Mouse (Mus musculus) liver, embryonic 11.5 days (tissue): ENCODE data around the gene Pcbp3. TPM values are rescaled to one million over a fixed set of nuclear protein-coding genes. Genes with fewer than 3 reads are reported as not detected.

Experiments used
- ATAC-seq: fragments of 200-750 bp; cut with Nextera tagmentation; replicated peaks from 2 replicates; pipeline ENCODE4 v1.8.0; 2017; ENCODE audit warnings: moderate number of reproducible peaks, mild to moderate bottlenecking, moderate TSS enrichment, moderate library complexity; ENCODE audit not compliant: low FRiP score
- DNase-seq: peaks from one replicate; pipeline ENCODE4 v3.0.0-alpha.2; 2017; ENCODE audit warnings: low spot score
- H3K27ac ChIP-seq: fragments of 300-500 bp; sonication (generic); 2 replicates; pipeline ENCODE4 v1.5.1; 2014; ENCODE audit warnings: mild to moderate bottlenecking, low read depth, low read length, control low read depth
- H3K27me3 ChIP-seq: fragments of 300-500 bp; sonication (generic); replicated peaks from 2 replicates; pipeline ENCODE4 v1.6.1; 2014; ENCODE audit warnings: low read length, mixed read lengths; ENCODE audit not compliant: control insufficient read depth, insufficient read depth
- H3K36me3 ChIP-seq: fragments of 300-500 bp; sonication (generic); 2 replicates; pipeline ENCODE4 v1.6.1; 2014; ENCODE audit warnings: mild to moderate bottlenecking, low read length, moderate library complexity, mixed read lengths; ENCODE audit not compliant: control insufficient read depth, insufficient read depth
- H3K4me1 ChIP-seq: fragments of 300-500 bp; sonication (generic); replicated peaks from 2 replicates; pipeline ENCODE4 v1.6.1; 2014; ENCODE audit warnings: low read length, mixed read lengths; ENCODE audit not compliant: control insufficient read depth, insufficient read depth
- H3K4me2 ChIP-seq: fragments of 300-500 bp; sonication (generic); 2 replicates; pipeline ENCODE4 v1.6.1; 2014; ENCODE audit warnings: mild to moderate bottlenecking, control low read depth, moderate library complexity
- H3K4me3 ChIP-seq: fragments of 300-500 bp; sonication (generic); 2 replicates; pipeline ENCODE4 v1.5.1; 2014; ENCODE audit warnings: low read depth, low read length, control low read depth
- H3K9ac ChIP-seq: fragments of 300-500 bp; sonication (generic); 2 replicates; pipeline ENCODE4 v1.6.1; 2014; ENCODE audit warnings: low read depth, low read length, control low read depth
- H3K9me3 ChIP-seq: fragments of 300-500 bp; sonication (generic); 2 replicates; pipeline ENCODE4 v1.6.1; 2016; ENCODE audit warnings: low read length, inconsistent platforms, mixed read lengths; ENCODE audit not compliant: control insufficient read depth
- WGBS: fragments of 180-500 bp; shearing (Covaris S2); extraction: QIAGEN DNeasy Blood & Tissue Kit; methylation state at CpG from one replicate; pipeline ENCODE4 v1.1.7; 2014; 5-methylcytosine and 5-hydroxymethylcytosine counted together
- polyA plus RNA-seq: library from polyadenylated mRNA; unstranded; fragments of >200 nt; fragmentation: Nextera tagmentation; extraction: Ambion mirVana; gene quantifications from 2 replicates; pipeline ENCODE4 v1.2.1, GENCODE M21; 2014

The Pcbp3 gene
- polyA plus RNA-seq, 1 experiment from 2014 or later, result 9.6 TPM

DNA sequence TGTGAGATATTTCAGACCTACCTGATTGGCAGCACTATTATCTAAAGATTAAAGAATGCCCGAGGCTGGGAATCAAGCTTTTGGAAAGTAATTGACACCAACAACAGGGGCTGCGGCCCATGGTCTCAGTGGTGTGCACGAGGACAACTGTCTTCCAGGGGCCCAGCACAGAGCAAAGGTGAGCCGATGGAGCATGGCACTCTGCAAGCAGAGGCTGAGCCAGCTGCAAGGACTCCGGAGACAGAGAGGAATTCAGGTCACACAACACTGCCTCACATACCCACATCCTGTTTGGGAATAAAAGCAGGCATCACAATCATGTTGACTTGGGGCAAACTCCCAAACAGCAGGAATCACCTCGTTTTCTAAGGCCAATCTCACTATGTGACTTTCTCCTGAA lies 5.5 kb downstream of the Pcbp3 start:
- peaks cover 3% of the 10 kb centered on the region for H3K4me1 ChIP-seq
- no peak for ATAC-seq
- H3K27me3 ChIP-seq, result peaks cover 4% of the 10 kb centered on the region; the same call in 1 of the 2 replicates
- H3K4me3 ChIP-seq, result no peak overlapping the region
- no peaks in the 10 kb centered on the region for H3K9me3 ChIP-seq
- DNase-seq, result no peak
- H3K9ac ChIP-seq, result no peak overlapping the region
- WGBS, result 56% methylated on average over 6 of the region's 6 CpGs
- H3K36me3 ChIP-seq, result no peaks in the 10 kb centered on the region
- H3K27ac ChIP-seq, result no peak overlapping the region
- no peak overlapping the region for H3K4me2 ChIP-seq

DNA sequence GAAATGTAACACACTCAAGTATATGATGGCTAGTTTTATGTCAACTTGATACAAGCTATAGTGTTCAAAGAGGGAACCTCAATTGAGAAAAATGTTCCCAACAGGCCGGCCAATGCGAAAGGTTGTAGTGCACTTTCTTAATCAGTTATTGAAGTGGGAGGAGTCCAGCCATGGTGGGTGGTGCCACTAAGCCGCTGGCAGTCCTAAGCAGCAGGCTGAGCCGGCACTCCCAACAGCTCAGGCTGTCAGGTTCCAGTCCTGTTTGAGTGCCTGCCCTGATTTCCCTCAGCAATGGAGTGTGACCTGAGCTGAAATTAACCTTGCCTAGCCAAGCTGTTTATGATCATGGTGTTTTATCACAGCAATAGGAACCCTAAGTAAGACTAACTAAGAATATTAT lies 20.6 kb downstream of the Pcbp3 start:
- Histone ChIP-seq H3K4me1 (no peaks in the 10 kb centered on the region), H3K4me3 (no peak overlapping the region), H3K27ac (no peak overlapping the region), H3K9ac (no peak overlapping the region), H3K27me3 (no peaks in the 10 kb centered on the region), H3K4me2 (no peak overlapping the region), H3K9me3 (no peaks in the 10 kb centered on the region), H3K36me3 (no peaks in the 10 kb centered on the region)
- no peak for ATAC-seq
- DNase-seq, result no peak
- 73% methylated on average over 4 of the region's 4 CpGs for WGBS

DNA sequence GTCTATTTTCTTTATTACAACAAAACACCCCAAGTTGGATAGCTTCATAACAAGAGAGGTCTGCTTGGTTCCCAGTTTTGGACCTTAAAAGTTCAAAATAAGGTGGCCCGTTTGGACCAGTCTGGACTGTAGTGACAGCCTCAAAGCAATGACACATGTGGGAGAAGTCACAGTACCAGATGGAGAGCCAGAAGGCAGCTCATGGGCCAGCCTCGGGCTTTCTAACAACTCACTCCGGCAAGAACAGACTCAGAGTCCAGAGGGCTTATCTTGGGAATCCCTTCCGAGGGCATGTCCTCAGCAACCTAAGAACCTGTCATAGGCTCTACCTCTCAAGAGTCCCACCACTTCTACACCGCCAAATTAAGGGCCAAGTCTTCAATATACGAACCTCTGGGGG lies 24.9 kb downstream of the Pcbp3 start:
- Histone ChIP-seq H3K4me1 (no peaks in the 10 kb centered on the region), H3K4me2 (no peak overlapping the region), H3K27me3 (no peaks in the 10 kb centered on the region), H3K27ac (no peak overlapping the region), H3K9ac (no peak overlapping the region), H3K9me3 (no peaks in the 10 kb centered on the region), H3K4me3 (no peak overlapping the region), H3K36me3 (no peaks in the 10 kb centered on the region)
- no peak for ATAC-seq
- no peak for DNase-seq
- 87% methylated on average over 6 of the region's 6 CpGs for WGBS

DNA sequence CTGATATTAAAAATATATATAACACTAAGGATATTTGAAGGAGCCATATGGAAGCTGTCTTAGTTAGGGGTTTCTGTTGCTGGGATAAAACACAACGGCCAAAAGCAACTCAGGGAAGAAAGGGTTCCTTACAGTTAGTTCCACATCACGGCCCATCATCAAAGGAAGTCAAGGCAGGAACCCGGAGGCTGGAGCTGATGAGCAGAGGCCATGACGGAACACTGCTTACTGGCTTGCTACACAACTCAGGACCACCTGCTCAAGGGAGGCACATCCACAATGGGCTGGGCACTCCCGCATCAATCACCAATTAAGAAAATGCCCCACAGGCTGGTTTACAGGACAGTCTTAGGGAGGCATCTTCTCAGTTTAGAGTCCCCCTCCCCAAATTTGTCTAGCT lies 26.9 kb downstream of the Pcbp3 start:
- H3K27me3 ChIP-seq, result no peaks in the 10 kb centered on the region
- no peaks in the 10 kb centered on the region for H3K36me3 ChIP-seq
- H3K9ac ChIP-seq, result no peak overlapping the region
- DNase-seq, result no peak
- H3K9me3 ChIP-seq, result no peaks in the 10 kb centered on the region
- no peak overlapping the region for H3K4me3 ChIP-seq
- no peak overlapping the region for H3K27ac ChIP-seq
- no peak overlapping the region for H3K4me2 ChIP-seq
- H3K4me1 ChIP-seq, result no peaks in the 10 kb centered on the region
- WGBS, result 83% methylated on average over 5 of the region's 5 CpGs
- ATAC-seq, result no peak

DNA sequence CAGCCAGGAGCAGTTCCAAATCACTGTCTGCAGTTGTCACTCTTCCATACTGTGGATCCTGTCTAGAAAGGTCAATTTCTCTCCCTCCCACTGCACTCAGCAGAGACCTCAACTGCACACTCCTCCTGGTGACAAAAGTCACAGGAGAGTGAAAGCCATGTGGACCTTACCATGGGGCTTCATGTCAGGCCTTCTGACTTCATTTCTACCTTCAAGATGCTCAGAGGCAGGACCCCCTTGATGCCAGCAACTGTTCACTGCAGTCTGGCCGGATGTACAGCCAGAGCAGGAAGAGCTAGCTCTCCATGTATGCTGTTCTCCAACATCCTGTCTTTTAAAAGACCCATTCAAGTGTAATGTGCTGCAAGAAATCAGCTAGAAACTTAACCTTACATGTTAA lies 29.9 kb downstream of the Pcbp3 start:
- WGBS, result 64% methylated on average over 1 of the region's 1 CpGs

DNA sequence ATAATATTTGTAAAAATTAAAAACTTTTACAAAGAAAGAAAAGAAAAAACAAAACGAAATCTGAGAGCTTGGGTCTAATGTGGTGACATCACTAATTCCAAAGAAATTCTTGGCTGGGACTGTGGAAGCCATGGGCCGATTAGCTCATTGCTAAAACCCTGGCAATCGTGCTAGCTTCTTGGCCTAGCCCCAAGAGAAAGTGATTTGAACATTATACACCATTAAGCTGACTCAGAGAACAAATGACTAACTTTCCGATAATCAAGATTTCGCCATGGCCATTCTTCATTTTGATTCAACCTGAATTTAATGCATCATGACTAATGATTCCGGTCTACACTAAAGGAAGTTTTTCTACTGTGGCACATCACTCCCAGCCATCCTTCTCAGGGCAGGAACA lies 30.6 kb downstream of the Pcbp3 start:
- Histone ChIP-seq H3K36me3 (no peaks in the 10 kb centered on the region), H3K4me2 (no peak overlapping the region), H3K4me1 (no peaks in the 10 kb centered on the region), H3K27me3 (no peaks in the 10 kb centered on the region), H3K9ac (no peak overlapping the region), H3K4me3 (no peak overlapping the region), H3K9me3 (no peaks in the 10 kb centered on the region), H3K27ac (no peak overlapping the region)
- ATAC-seq, result no peak
- 79% methylated on average over 6 of the region's 6 CpGs for WGBS
- DNase-seq, result no peak

More for the DNA sequence above, 29.9 kb downstream of the Pcbp3 start:
- Histone ChIP-seq H3K4me1 (no peaks in the 10 kb centered on the region), H3K27ac (no peak overlapping the region), H3K27me3 (no peaks in the 10 kb centered on the region), H3K4me2 (no peak overlapping the region), H3K36me3 (no peaks in the 10 kb centered on the region), H3K9me3 (no peaks in the 10 kb centered on the region), H3K4me3 (no peak overlapping the region), H3K9ac (no peak overlapping the region)
- no peak for DNase-seq
- ATAC-seq, result no peak

DNA sequence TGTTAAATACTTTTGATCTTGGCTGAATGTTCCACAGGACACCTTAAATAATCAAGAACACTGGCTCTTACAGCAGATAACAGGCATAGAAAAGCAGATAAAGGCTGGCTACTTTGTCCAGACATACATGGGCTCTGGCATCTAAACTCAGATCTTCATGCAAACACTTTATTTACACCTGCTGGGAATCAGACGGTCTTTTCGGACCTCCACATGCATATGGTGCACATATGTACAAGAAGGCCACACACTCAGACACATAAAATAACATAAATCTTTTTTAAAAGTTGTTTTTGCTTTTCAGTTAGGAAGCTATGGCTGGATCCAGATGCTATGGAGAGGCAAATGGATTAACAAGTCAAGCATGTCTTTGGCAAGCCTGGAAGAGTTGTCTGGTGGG lies 37.2 kb downstream of the Pcbp3 start:
- 79% methylated on average over 2 of the region's 2 CpGs for WGBS
- H3K4me1 ChIP-seq, result no peaks in the 10 kb centered on the region
- no peaks in the 10 kb centered on the region for H3K36me3 ChIP-seq
- no peaks in the 10 kb centered on the region for H3K27me3 ChIP-seq
- ATAC-seq (no peak), DNase-seq (no peak)
- H3K4me3 ChIP-seq, result no peak overlapping the region
- H3K9ac ChIP-seq, result no peak overlapping the region
- H3K4me2 ChIP-seq, result no peak overlapping the region
- H3K9me3 ChIP-seq, result peaks cover under 1% of the 10 kb centered on the region; the same call in 1 of the 2 replicates
- H3K27ac ChIP-seq, result no peak overlapping the region

DNA sequence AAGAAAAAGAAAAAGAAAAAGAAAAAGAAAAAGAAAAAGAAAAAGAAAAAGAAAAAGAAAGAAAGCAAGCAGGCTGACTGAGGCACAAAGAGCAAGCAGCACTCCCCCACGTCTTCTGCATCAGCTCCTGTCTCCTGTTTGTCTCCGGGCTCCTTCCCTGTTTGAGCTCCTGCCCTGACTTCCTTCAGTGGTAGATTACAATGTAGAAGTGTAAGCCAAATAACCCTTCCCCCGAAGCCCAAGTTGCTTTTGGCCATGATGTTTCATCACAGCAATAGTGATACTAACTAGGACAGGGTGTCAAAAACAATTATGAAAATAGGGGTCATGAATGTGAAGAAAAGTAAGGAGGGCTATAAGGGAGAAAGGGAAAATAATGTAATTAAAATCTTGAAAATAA lies 43.6 kb downstream of the Pcbp3 start:
- no peaks in the 10 kb centered on the region for H3K36me3 ChIP-seq
- H3K27me3 ChIP-seq, result no peaks in the 10 kb centered on the region
- 69% methylated on average over 3 of the region's 3 CpGs for WGBS
- no peak overlapping the region for H3K4me2 ChIP-seq
- no peak for ATAC-seq
- DNase-seq, result no peak
- H3K9me3 ChIP-seq, result peaks cover 3% of the 10 kb centered on the region; the same call in 1 of the 2 replicates
- H3K27ac ChIP-seq, result no peak overlapping the region
- H3K4me3 ChIP-seq, result no peak overlapping the region
- no peaks in the 10 kb centered on the region for H3K4me1 ChIP-seq
- H3K9ac ChIP-seq, result no peak overlapping the region

DNA sequence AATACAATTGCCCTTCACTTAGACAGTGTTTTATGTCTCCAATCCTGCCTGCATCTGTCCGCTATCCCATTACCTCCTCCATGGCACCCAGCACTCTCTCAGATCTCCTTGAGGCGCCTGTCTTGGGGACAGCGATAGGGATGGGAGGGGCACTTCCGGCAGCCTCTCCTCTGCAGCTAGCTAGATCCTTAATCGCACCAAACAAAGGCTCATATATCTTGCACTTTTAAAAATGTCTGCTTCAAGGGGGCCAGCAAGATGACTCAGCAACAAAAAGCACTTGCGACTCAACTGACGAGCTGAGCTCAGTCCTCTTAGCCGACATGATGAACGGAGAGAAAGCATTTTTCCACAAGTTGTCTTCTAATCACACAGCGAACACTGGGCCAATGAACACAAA lies 55.3 kb downstream of the Pcbp3 start:
- H3K4me1 ChIP-seq, result peaks cover 30% of the 10 kb centered on the region

More for the DNA sequence above, 55.3 kb downstream of the Pcbp3 start:
- no peaks in the 10 kb centered on the region for H3K27me3 ChIP-seq
- peak overlapping the region; percentile 42 for H3K27ac ChIP-seq
- no peak overlapping the region; the same call in 1 of the 2 replicates for H3K4me3 ChIP-seq
- H3K4me2 ChIP-seq, result peak overlapping the region; percentile 58
- WGBS, result 41% methylated on average over 10 of the region's 10 CpGs
- ATAC-seq (peak; percentile 95), DNase-seq (no peak)
- no peaks in the 10 kb centered on the region for H3K36me3 ChIP-seq
- no peaks in the 10 kb centered on the region for H3K9me3 ChIP-seq
- H3K9ac ChIP-seq, result no peak overlapping the region
